Comparison of ENCODE assay signal across 20 mouse cellular contexts in the genomic region with DNA sequence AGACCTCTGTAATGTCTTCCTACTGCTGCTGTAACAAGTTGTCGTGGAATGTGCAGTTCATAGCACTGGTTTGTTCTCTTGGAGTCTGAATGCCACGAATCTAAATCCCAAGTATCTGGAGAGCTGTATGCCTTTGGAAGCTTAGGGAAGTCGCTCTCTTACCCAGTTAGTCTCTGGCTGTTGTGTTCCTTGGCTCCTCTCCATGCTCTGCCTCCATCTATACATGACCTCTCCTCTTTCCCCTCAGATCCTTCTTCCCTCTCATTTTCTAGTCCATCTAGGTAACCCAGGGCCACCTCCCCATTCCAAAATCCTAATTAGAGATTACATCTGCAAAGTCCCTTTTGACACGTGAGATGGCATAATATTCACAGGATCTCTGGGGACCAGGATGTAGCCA. TPM values are rescaled to one million over a fixed set of nuclear protein-coding genes. Genes with fewer than 3 reads are reported as not detected.
DNase-seq lines count a peak whose midpoint lies in the region.
"Had no signal": no experiment of that assay in that cellular context is flagged by ENCODE, and none has a peak within 500 bp of the region (broad histone marks: within the 10 kb centered on the region; RNA-seq: fewer than 3 reads in every experiment).

No protein-coding gene starts in this region.

- H3K4me1 ChIP-seq in brown adipose tissue, adult 24 weeks (ENCODE audit: control insufficient read depth, insufficient read depth, insufficient read length, low read length), result peaks cover 4% of the 10 kb centered on the region; the same call in 1 of the 2 replicates
- H3K4me1 ChIP-seq: embryonic facial prominence, embryonic 13.5 days; embryonic facial prominence, embryonic 15.5 days; forebrain, embryonic 10.5 days; forebrain, embryonic 12.5 days had no signal

- peak; percentile 11 for DNase-seq in heart, adult 11 months
- DNase-seq in heart, adult 8-10 months (ENCODE audit: low spot score), result no peak
- DNase-seq in adipocyte (ENCODE audit: low spot score), result peak; percentile 91
- no peak for DNase-seq in layer of hippocampus, adult 18-20 months (ENCODE audit: low spot score in 2 of 2)
- DNase-seq: adrenal gland, postnatal 36 days; cerebellum, adult 11 months; cerebellum, adult 18-20 months; cerebellum, adult 8-10 months; cerebellum, adult 9-11 months; cerebellum, postnatal 14 days; cerebellum, postnatal 36 days; embryo, embryonic 11 days had no signal

- H3K4me3 ChIP-seq in brown adipose tissue, adult 24 weeks (ENCODE audit: insufficient read depth, low read depth, low read length), result no peak overlapping the region
- H3K4me3 ChIP-seq: embryonic facial prominence, embryonic 13.5 days; embryonic facial prominence, embryonic 15.5 days; erythroblast, embryonic 14.5 days; forebrain, embryonic 10.5 days; forebrain, embryonic 12.5 days had no signal

- peak overlapping the region; percentile 94 for H3K27ac ChIP-seq in brown adipose tissue, adult 24 weeks (replicated peaks; ENCODE audit: low read depth, low read length)
- H3K27ac ChIP-seq: embryonic facial prominence, embryonic 13.5 days; embryonic facial prominence, embryonic 15.5 days; forebrain, embryonic 10.5 days; forebrain, embryonic 12.5 days had no signal

RNA-seq across cellular contexts. Expression of gene Ly86, which starts 53.8 kb away (rescaled TPM):
- 1 to 10 TPM; 1.2 to 1.7 (median 1.4) TPM for total RNA-seq in heart, adult 8-10 months (2022)
- polyA plus RNA-seq in brown adipose tissue, adult 24 weeks (2012; ENCODE audit: insufficient read depth, insufficient read length, missing spikeins), result 8.7 and 12.4 TPM in 2 replicates
- total RNA-seq in layer of hippocampus, adult 18-20 months (2021), result 10 to 100 TPM in 1 of 2 experiments, 1 to 10 TPM in 1; 9.7 to 11.1 TPM
- total RNA-seq: MEL had no signal
- polyA plus RNA-seq: C2C12; erythroblast, embryonic 14.5 days had no signal

Comparison
In these comparisons a context has a peak if more than half of its experiments do, and no peak if none do; other contexts are left out.
1. DNase-seq: peak in heart, adult 11 months (single experiment) and adipocyte (single experiment); none in heart, adult 8-10 months (single experiment) and layer of hippocampus, adult 18-20 months (0 of 2).